Mouse (Mus musculus) heart, postnatal 14 days (tissue): ENCODE measurements at regions not wholly inside any gene's neighbourhood (a gene's known extent, or its start where the extent isn't known, plus 50 kb on each side); places are given as distances from the start of the nearest gene placed in this dataset.

Experiments
- DNase-seq, 2 experiments: peaks; one replicate each; pipeline ENCODE4 v3.0.0; 2021 to 2022
- intact Hi-C: fragments of 180-260 bp; cut with DNase I; formaldehyde crosslinking; loops from one replicate; pipeline ENCODE4 v1.15.1; 2025

- intact Hi-C loops, result no loop called here
- DNase-seq, result no peak
Observed at GRCm38 (mm10) chr6:141118287-141118686, 130.8 kb upstream of the Pde3a start.

GRCm38 (mm10) chr6:141126614-141127396 is 122.3 kb upstream of the Pde3a start:
- DNase-seq, result no peak
- intact Hi-C loops, result no loop called here

DNA sequence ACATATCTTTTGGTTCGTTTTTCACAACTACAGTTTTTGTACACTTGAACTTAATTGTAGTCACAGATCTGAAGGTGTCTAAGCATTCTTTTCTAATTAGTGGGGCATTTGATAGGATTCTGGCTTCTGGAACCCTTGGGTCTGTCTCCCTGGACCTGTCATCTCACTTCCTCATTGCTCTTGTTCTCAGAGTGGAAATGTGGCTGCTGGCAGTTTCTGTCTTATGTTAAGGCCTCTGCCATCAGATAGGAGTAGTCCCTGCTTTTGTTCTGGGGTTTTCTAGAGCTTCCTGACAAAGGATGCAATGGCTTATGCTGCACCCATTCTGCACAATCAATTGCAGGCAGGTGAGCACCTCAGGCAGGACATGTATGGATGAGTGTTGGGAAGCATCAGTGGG is 119.5 kb upstream of the Pde3a start:
- no peak for DNase-seq
- intact Hi-C loops, result no loop called here

GRCm38 (mm10) chr6:141134176-141134575 is 114.9 kb upstream of the Pde3a start:
- intact Hi-C loops, result no loop called here
- no peak for DNase-seq

DNA sequence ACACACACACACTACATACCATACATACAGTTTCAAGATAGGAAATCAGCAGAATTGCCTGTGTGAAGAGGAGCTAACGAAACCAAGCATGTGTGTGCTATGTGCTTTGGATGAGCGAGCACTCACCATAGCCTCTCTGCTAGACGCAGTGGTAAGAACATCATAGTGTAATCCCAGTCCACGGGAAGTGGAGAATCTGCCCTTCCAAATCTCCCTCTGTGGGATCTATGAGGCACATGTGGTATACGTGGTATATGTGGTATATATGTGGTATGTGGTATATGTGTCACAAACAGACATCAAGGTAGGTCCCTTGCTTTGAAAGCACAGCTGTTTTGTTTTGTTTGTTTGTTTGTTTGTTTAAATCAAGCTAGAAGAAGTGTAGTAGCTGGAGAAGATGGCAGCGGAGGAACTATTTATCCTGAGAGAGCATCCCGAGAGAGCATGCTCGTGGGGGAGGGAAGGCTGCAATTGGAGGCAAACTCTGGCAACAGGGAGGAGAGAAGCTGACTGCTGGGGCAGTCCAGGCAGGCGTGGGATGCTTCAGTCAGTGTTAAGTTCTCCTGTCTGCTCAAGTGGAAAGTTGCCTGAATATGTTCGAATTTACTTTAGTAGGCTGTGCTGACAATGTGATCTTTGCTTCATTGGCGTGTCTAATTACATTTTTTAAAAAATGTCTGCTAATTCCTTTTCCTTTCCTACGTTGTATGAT is 112.2 kb upstream of the Pde3a start:
- DNase-seq, result no peak
- intact Hi-C loops, result no loop called here

GRCm38 (mm10) chr6:141141016-141141415 is 108.1 kb upstream of the Pde3a start:
- peak; percentile 35 to 48 for DNase-seq
- intact Hi-C loops, result no loop called here

- intact Hi-C loops, result no loop called here
- no peak for DNase-seq
Observed at GRCm38 (mm10) chr6:141148417-141149169, 100.5 kb upstream of the Pde3a start.

DNA sequence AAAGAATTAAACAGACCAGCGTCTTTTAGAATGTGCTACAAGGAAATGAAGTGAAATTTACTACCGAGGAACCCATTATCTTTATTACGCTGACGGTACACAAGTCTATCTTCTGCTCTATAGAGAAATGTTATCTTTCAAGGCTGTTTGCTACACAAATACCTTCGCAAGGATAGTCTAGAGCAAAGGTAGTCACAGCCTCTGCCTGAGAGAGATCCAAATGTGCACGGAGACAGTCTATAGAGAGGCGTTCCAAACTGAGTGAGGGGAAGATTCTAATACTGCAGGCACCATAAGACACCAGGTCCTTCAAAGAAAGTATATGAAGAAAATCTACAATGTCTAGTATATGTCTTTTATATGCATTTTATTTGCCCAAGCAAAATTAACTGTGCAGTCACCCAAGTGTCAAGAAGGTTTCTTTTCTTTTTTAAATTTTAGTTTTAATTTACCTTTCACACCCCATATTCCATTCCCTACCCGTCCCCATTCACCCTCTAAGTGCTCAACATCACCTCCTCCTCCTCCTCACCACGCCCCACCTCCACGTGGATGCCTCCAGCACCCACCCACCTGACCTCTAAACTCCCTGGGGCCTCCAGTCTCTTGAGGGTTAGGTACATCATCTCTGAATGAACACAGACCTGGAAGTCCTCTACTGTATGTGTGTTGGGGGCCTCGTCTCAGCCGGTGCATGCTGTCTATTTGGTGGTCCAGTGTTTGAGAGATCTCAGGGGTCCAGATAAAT is 99.7 kb upstream of the Pde3a start:
- intact Hi-C loops, result no loop called here

GRCm38 (mm10) chr6:141159326-141159725 is 89.7 kb upstream of the Pde3a start:
- DNase-seq, result no peak
- intact Hi-C loops, result no loop called here

More for the DNA sequence above, 99.7 kb upstream of the Pde3a start:
- no peak for DNase-seq

- peak in 1 of 2 experiments; percentile 6 for DNase-seq
- intact Hi-C loops, result no loop called here
Observed at GRCm38 (mm10) chr6:141161626-141162233, 87.3 kb upstream of the Pde3a start.

DNA sequence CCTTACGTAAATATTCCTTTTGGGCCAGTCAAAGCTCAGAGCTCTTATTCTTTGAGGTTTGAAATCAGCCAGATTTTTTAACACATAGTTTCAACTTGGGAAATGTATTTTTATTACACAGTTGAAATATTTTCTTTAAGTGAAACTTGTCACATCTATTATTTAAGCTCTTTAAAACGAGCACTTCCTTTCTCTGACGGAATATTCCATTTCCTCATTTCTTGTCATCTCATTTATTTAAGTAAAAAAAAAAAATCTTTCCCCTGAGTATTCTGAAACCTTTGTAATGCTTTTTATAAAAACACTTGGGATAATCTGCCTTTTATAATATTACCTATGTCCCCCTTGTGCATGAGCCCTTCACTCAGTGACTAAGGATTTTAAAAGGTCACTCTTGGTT is 81.8 kb upstream of the Pde3a start:
- intact Hi-C loops, result no loop called here
- DNase-seq, result no peak

DNA sequence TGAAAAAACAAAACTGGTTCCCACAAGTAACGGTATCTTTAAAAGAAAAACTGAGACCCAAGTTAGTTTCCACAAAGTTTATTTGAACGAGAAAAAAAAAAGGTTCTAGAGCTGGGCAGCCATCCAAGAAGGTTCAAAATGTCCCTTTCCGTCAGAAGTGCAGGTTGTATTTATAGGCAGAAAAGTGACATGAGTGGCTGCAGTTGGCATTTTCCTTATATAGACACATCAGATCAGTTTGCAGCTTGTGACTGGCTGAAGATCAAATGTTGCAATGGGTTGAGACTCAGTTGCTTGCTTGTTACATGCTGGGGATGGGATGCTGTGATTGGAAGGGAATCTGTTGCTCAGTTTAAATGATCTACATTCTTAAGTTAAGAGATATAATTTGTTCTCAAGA is 80.7 kb upstream of the Pde3a start:
- intact Hi-C loops, result no loop called here
- DNase-seq, result peak in 1 of 2 experiments; percentile 9

DNA sequence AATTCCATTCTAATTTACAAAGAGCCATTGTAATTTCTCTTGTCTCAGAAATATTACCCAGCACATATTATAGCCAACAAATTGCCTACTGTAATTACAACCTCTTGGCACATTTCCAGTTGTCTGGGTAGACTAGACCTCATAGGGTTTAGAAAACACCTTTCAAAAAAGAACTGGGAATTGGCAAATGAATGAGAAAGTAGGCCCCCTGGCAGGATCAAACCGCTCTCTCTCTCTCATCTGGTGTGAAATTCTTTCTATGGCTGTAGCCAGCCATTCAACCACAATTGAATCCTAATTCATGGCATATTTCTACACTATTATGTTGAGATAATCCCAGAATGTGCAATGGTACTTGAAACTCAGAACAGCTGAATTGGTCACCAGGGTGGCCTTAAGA is 65.3 kb upstream of the Pde3a start:
- DNase-seq, result no peak
- intact Hi-C loops, result no loop called here

- no peak for DNase-seq
- intact Hi-C loops, result no loop called here
Observed at GRCm38 (mm10) chr6:141188036-141188435, 61.0 kb upstream of the Pde3a start.

DNA sequence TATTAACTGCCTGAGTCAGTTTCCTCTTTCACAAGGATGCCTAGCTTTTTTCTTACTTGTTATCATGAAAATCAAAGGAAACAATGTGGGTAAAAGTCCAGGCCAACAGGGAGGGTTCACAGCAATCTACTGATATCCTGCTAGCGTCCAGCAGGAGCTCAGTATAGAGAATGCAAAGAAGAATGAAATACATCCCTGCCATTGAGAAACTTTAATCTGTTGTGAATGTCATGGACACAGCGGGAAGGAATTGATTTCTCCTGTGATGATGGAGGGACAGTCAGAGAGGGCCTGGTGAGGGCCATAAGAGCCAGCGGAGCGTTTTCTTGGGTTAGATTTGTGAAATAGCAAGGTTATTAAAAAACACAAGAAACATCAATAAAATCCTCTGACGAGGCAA is 60.0 kb upstream of the Pde3a start:
- no peak for DNase-seq
- intact Hi-C loops, result no loop called here

DNA sequence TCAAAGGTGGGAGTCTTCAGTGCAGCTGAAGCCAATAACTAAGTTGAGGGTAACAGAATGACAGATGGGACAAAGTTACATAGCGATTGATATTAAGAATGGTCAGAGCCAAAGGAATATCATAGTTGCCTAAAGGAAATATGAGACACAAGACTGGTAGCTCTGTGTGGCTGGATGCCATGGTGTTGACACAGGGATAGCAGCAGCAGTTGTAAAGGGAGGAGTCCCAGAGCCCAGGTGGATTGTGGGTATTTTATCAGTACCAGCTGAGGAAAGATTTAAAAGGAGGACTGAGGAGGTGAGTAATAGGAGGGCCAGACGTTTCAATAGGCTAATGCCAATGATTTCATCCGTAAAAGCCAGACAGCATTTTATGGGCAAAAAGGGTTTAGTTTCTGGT is 59.4 kb upstream of the Pde3a start:
- intact Hi-C loops, result no loop called here
- no peak for DNase-seq

- peak; percentile 3 to 5 for DNase-seq
- intact Hi-C loops, result no loop called here
Observed at GRCm38 (mm10) chr6:141190383-141190782, 58.7 kb upstream of the Pde3a start.

DNA sequence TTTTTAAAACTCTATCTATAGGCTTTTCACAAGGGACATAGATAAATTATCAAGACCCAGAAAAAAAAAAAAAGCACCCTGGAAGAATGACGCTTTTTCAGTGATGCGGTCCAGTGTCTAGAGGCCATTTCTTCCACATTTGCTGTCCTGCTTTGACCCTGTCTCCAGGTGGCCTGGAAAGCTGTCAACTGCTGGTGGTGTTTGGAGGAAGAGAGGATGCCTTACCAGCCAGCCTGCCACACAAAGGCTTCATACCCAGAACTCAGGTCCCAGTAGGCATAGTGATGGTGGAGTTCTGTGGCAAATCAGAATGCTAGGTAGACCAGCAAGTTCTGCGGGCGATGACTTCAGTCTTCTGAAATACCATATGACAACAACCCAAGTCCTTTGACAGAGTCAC is 51.6 kb upstream of the Pde3a start:
- no peak for DNase-seq
- intact Hi-C loops, result no loop called here
